Mouse (Mus musculus) bone marrow macrophage, adult 2 months (primary cell): ENCODE results near the gene Hist1h4m. TPM values are rescaled to one million over a fixed set of nuclear protein-coding genes. Genes with fewer than 3 reads are reported as not detected.
A peak's percentile ranks its signal among the peaks of the same experiment; 100 is the strongest.
"Not testable (repeated sequence)": the region's sequence is repeated elsewhere in the genome, so short reads cannot be mapped to it uniquely, and the experiment has no call there.

Experiments
- H3K27ac ChIP-seq: 2 replicates; pipeline ENCODE4 v1.5.1; 2012; ENCODE audit warnings: low read depth, low read length; ENCODE audit not compliant: insufficient read depth
- H3K4me1 ChIP-seq: 2 replicates; pipeline ENCODE4 v1.6.1; 2012; ENCODE audit warnings: low read length; ENCODE audit not compliant: control insufficient read depth, insufficient read depth
- H3K4me3 ChIP-seq: 2 replicates; pipeline ENCODE4 v1.5.1; 2012; ENCODE audit warnings: mild to moderate bottlenecking, low read length, moderate library complexity; ENCODE audit not compliant: insufficient read depth
- CTCF ChIP-seq: IDR thresholded peaks from 2 replicates; pipeline ENCODE4 v1.5.1; 2012; ENCODE audit warnings: low read depth, mild to moderate bottlenecking, low read length, moderate library complexity
- POLR2A ChIP-seq: IDR thresholded peaks from 2 replicates; pipeline ENCODE4 v1.6.1; 2012; ENCODE audit warnings: mild to moderate bottlenecking, low read depth, low read length, borderline replicate concordance
- polyA plus RNA-seq: library from polyadenylated mRNA; stranded (reverse); fragments of >200 nt; gene quantifications from 2 replicates; pipeline ENCODE4 v1.2.4, GENCODE M21; 2012; ENCODE audit not compliant: missing spikeins, insufficient read depth, insufficient read length

Hist1h4m gene
- polyA plus RNA-seq, 1 experiment = 6.8 TPM

- TF ChIP-seq CTCF (no peak), POLR2A (no peak)
- Histone ChIP-seq H3K4me3 (no peak overlapping the region), H3K4me1 (peaks cover 9% of the 10 kb centered on the region), H3K27ac (no peak overlapping the region)
Measured at GRCm38 (mm10) chr13:21828511-21828910, 17.0 kb downstream of the Hist1h4m start.

- H3K27ac ChIP-seq = no peak overlapping the region
- no peak overlapping the region for H3K4me3 ChIP-seq
- TF ChIP-seq POLR2A (no peak), CTCF (no peak)
Measured at GRCm38 (mm10) chr13:21830344-21830743, 18.8 kb downstream of the Hist1h4m start.

GRCm38 (mm10) chr13:21831418-21832394 is 20.2 kb downstream of the Hist1h4m start, which contains the start of gene Hist1h4n:
Gene Hist1h4n (minus strand): TSS chr13:21832196.
- peak within 1 kb of the TSS; percentile 34; the same call in 1 of the 2 replicates for H3K27ac ChIP-seq
- H3K4me3 ChIP-seq = peak within 1 kb of the TSS; percentile 28
- not testable (repeated sequence) for H3K4me1 ChIP-seq

More at GRCm38 (mm10) chr13:21830344-21830743, 18.8 kb downstream of the Hist1h4m start:
- H3K4me1 ChIP-seq = peaks cover 4% of the 10 kb centered on the region; the same call in 1 of the 2 replicates

- H3K27ac ChIP-seq, H3K4me1 ChIP-seq, H3K4me3 ChIP-seq: not testable (repeated sequence)
Measured at GRCm38 (mm10) chr13:21833461-21833860, 21.9 kb downstream of the Hist1h4m start, which contains the start of the genes Hist1h2ap and Hist1h2br. Gene Hist1h2ap (minus strand): TSS chr13:21833507. Gene Hist1h2br (plus strand): TSS chr13:21833743.

GRCm38 (mm10) chr13:21840508-21840907 is 29.0 kb downstream of the Hist1h4m start:
- not testable (repeated sequence) for H3K4me1 ChIP-seq, H3K27ac ChIP-seq, H3K4me3 ChIP-seq

GRCm38 (mm10) chr13:21846356-21846755 is 34.8 kb downstream of the Hist1h4m start:
- H3K27ac ChIP-seq, H3K4me3 ChIP-seq: not testable (repeated sequence)
- peaks cover 14% of the 10 kb centered on the region for H3K4me1 ChIP-seq

- no peak overlapping the region for H3K27ac ChIP-seq
- peaks cover 22% of the 10 kb centered on the region for H3K4me1 ChIP-seq
- no peak overlapping the region for H3K4me3 ChIP-seq
- TF ChIP-seq CTCF (no peak), POLR2A (no peak)
Measured at GRCm38 (mm10) chr13:21847883-21848282, 36.3 kb downstream of the Hist1h4m start.

GRCm38 (mm10) chr13:21850696-21851095 is 39.1 kb downstream of the Hist1h4m start:
- not testable (repeated sequence) for H3K4me3 ChIP-seq, H3K27ac ChIP-seq
- H3K4me1 ChIP-seq = peaks cover 30% of the 10 kb centered on the region

GRCm38 (mm10) chr13:21852215-21852945 is 40.8 kb downstream of the Hist1h4m start:
- peak overlapping the region; percentile 90 for H3K27ac ChIP-seq
- peak overlapping the region; percentile 29 for H3K4me3 ChIP-seq
- H3K4me1 ChIP-seq = peaks cover 30% of the 10 kb centered on the region
- TF ChIP-seq POLR2A = no peak
- no peak for TF ChIP-seq CTCF

GRCm38 (mm10) chr13:21855146-21855545 is 43.6 kb downstream of the Hist1h4m start:
- Histone ChIP-seq H3K4me1 (peaks cover 27% of the 10 kb centered on the region), H3K27ac (no peak overlapping the region), H3K4me3 (no peak overlapping the region)
- no peak for TF ChIP-seq POLR2A
- no peak for TF ChIP-seq CTCF
